Mouse (Mus musculus) layer of hippocampus, postnatal 10 days (tissue): ENCODE data around the gene Gm14296. TPM values are rescaled to one million over a fixed set of nuclear protein-coding genes. Genes with fewer than 3 reads are reported as not detected.
"Not testable (repeated sequence)": the region's sequence is repeated elsewhere in the genome, so short reads cannot be mapped to it uniquely, and the experiment has no call there.

Experiments
- DNase-seq, 2 experiments: peaks; one replicate each; pipeline ENCODE4 v3.0.0; 2021; ENCODE audit warnings: low spot score in 2 of 2
- long read RNA-seq: library from polyadenylated mRNA; stranded (forward); transcript quantifications from one replicate; pipeline ENCODE4 v2.0.0, GENCODE M21; 2023
- total RNA-seq, 2 experiments: library from RNA; stranded (reverse); gene quantifications; 2 replicates each; pipeline ENCODE4 v1.2.3; 2021

Gm14296 gene
- 10 to 100 TPM; 17.0 to 18.7 TPM for total RNA-seq
- long read RNA-seq, full-length matches to known transcripts, result 3 of 4 reads
- long read RNA-seq, partial matches to known transcripts, result 0 of 4 reads
- long read RNA-seq, other reads (novel, unspliced or antisense), result 1 of 4 reads

DNA sequence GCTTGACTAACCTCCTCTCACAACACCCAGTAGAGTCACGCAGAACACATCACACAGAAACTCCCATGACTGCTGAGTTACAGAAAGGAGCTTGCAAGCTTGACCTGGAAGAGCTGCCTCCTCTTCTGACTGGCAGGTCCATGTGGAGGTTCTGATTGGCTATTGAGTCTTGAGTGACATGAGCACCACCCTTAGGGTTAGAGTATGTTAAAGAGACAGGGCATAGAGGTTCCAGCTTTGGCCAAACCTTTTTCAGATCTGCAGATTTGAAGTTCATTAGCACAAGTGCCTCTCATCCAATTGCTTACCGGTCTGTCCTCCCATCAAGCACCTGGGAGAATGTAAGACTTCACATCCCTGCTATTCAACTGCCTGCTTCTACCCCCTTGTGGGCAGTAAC lies at the start of gene Gm14296:
Gene Gm14296 (minus strand): TSS at position 101 of the 400 bp plus-strand sequence.
- DNase-seq, result not testable (repeated sequence)

DNA sequence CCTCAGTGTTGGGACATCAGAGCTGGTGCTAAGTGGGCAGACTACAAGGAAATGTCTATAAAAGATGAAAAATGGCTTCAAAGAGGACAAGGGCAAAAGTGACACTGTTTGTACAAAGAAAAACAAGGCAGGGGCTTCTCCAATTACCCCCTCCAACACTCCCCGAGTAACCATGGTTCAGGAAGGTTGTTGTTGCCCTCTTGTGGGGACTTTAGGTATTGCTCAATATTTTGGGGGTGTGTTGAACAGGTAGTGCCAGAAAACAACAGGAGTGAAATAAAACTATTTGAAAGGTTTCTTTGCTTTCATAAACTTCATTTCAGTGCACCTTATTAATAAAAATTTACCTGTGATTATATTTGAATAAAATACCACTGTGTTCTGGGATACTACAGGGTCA lies 22.1 kb downstream of the Gm14296 start:
- DNase-seq, result not testable (repeated sequence)

Other genes starting within 250 kb of the Gm14296 start
- 10 to 100 TPM; 32.1 to 34.4 TPM for gene Gm14305, start 219.5 kb downstream of the Gm14296 start, total RNA-seq
- gene Gm14295, start 129.2 kb downstream of the Gm14296 start, total RNA-seq, result 10 to 100 TPM; 17.2 to 17.6 TPM
- not detected for gene Gm14408, start 96.7 kb downstream of the Gm14296 start, total RNA-seq
- gene Gm14419, start 73.1 kb upstream of the Gm14296 start, total RNA-seq, result 10 to 100 TPM; 66.6 to 74.2 TPM
- 1 to 10 TPM in 1 of 2 experiments, under 1 TPM in 1; 0.91 to 1.5 TPM for gene Gm14401, start 146.5 kb upstream of the Gm14296 start, total RNA-seq